ENCODE assay signal across 8 mouse cellular contexts in the genomic region with DNA sequence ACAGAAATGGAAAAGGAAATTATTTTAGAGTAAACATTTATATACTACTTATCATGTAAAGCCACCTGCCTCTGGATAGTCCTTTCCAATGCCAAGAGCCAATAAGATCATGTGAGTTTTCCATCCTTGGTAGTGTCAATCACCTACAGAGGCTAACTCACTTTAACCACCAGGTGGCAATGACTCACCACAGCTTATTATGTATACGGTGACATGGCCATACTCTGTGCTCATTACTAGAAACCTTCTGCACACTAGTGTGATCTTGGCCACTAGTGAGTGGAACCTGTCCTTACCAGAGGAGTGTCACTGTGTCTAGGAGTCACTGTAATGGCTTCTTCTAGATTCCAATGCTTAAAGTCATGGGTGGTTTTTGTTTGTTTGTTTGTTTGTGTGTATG.
A peak's percentile ranks its signal among the peaks of the same experiment; 100 is the strongest.
DNase-seq lines count a peak whose midpoint lies in the region; ATAC-seq and TF ChIP-seq lines count a peak whose summit lies in the region.

No protein-coding gene starts in this region.

- H3K27me3 ChIP-seq in liver, postnatal 0 days (ENCODE audit: insufficient read depth, low read length) = no peaks in the 10 kb centered on the region
- H3K27me3 ChIP-seq in liver, embryonic 12.5 days (replicated peaks) = no peaks in the 10 kb centered on the region
- no peaks in the 10 kb centered on the region for H3K27me3 ChIP-seq in heart, embryonic 15.5 days
- H3K27me3 ChIP-seq in limb, embryonic 12.5 days = no peaks in the 10 kb centered on the region

- no peak overlapping the region for H3K4me3 ChIP-seq in liver, postnatal 0 days (ENCODE audit: low read depth, low read length)
- no peak overlapping the region for H3K4me3 ChIP-seq in liver, embryonic 12.5 days
- H3K4me3 ChIP-seq in heart, embryonic 15.5 days = no peak overlapping the region
- no peak overlapping the region for H3K4me3 ChIP-seq in limb, embryonic 12.5 days (replicated peaks)

- H3K4me1 ChIP-seq in liver, postnatal 0 days (ENCODE audit: insufficient read depth) = no peaks in the 10 kb centered on the region
- H3K4me1 ChIP-seq in liver, embryonic 12.5 days = no peaks in the 10 kb centered on the region
- no peaks in the 10 kb centered on the region for H3K4me1 ChIP-seq in heart, embryonic 15.5 days (replicated peaks)
- H3K4me1 ChIP-seq in limb, embryonic 12.5 days (replicated peaks) = no peaks in the 10 kb centered on the region

- peak; percentile 67 for TF ChIP-seq CTCF in liver, postnatal 0 days (IDR thresholded peaks at IDR 0.05; ENCODE audit: low read depth)

- no peak overlapping the region for H3K4me2 ChIP-seq in liver, postnatal 0 days (ENCODE audit: low read depth, low read length)
- no peak overlapping the region for H3K4me2 ChIP-seq in liver, embryonic 12.5 days
- H3K4me2 ChIP-seq in heart, embryonic 15.5 days = no peak overlapping the region
- H3K4me2 ChIP-seq in limb, embryonic 12.5 days = no peak overlapping the region

- H3K9ac ChIP-seq in liver, postnatal 0 days (replicated peaks) = no peak overlapping the region
- no peak overlapping the region for H3K9ac ChIP-seq in liver, embryonic 12.5 days
- H3K9ac ChIP-seq in heart, embryonic 15.5 days = no peak overlapping the region
- H3K9ac ChIP-seq in limb, embryonic 12.5 days (replicated peaks) = no peak overlapping the region

- no peaks in the 10 kb centered on the region for H3K9me3 ChIP-seq in liver, postnatal 0 days (ENCODE audit: low read length)
- H3K9me3 ChIP-seq in liver, embryonic 12.5 days (replicated peaks) = no peaks in the 10 kb centered on the region
- H3K9me3 ChIP-seq in heart, embryonic 15.5 days (replicated peaks) = no peaks in the 10 kb centered on the region
- no peaks in the 10 kb centered on the region for H3K9me3 ChIP-seq in limb, embryonic 12.5 days

- H3K27ac ChIP-seq in liver, postnatal 0 days (ENCODE audit: low read depth) = no peak overlapping the region
- H3K27ac ChIP-seq in liver, embryonic 12.5 days = no peak overlapping the region
- no peak overlapping the region for H3K27ac ChIP-seq in heart, embryonic 15.5 days
- H3K27ac ChIP-seq in limb, embryonic 12.5 days = no peak overlapping the region

- no peak for TF ChIP-seq EP300 in liver, postnatal 0 days (IDR thresholded peaks at IDR 0.05; ENCODE audit: low read depth)

- no peak for DNase-seq in liver, postnatal 0 days
- DNase-seq in brain, adult 2 months (ENCODE audit: low read depth, low spot score) = peak; percentile 43
- no peak for DNase-seq in layer of hippocampus, adult 8-10 months (ENCODE audit: low spot score in 2 of 2)
- DNase-seq in cerebellum, adult 18-20 months = no peak
- DNase-seq in right cerebral cortex, postnatal 25 days = no peak

- WGBS in liver, postnatal 0 days (ENCODE audit: insufficient replicate concordance) = 31% methylated on average over 1 of the region's 1 CpGs
- WGBS in liver, embryonic 12.5 days (ENCODE audit: insufficient replicate concordance) = 34% methylated on average over 1 of the region's 1 CpGs
- 38% methylated on average over 1 of the region's 1 CpGs for WGBS in heart, embryonic 15.5 days
- 36% methylated on average over 1 of the region's 1 CpGs for WGBS in limb, embryonic 12.5 days

- H3K36me3 ChIP-seq in liver, postnatal 0 days (replicated peaks; ENCODE audit: insufficient read depth, low read length) = no peaks in the 10 kb centered on the region
- no peaks in the 10 kb centered on the region for H3K36me3 ChIP-seq in liver, embryonic 12.5 days
- H3K36me3 ChIP-seq in heart, embryonic 15.5 days = no peaks in the 10 kb centered on the region
- H3K36me3 ChIP-seq in limb, embryonic 12.5 days = no peaks in the 10 kb centered on the region

- peak; percentile 36; the same call in 1 of the 2 replicates for ATAC-seq in liver, postnatal 0 days
- ATAC-seq in liver, embryonic 12.5 days = no peak
- ATAC-seq in heart, embryonic 15.5 days (replicated peaks; ENCODE audit: insufficient number of reproducible peaks, insufficient read depth, low FRiP score, low read depth) = 0 out of 2 replicates have a peak, but pooled peaks have one; percentile 53
- peak; percentile 59; the same call in 1 of the 2 replicates for ATAC-seq in limb, embryonic 12.5 days (ENCODE audit: insufficient number of reproducible peaks, insufficient read depth, low FRiP score, low TSS enrichment, low read depth)
